Mouse (Mus musculus) C2C12 (cell line): ENCODE measurements around the gene Smim14.

Experiments
- CEBPB ChIP-seq: IDR thresholded peaks from one replicate; pipeline ENCODE4 v1.6.1; 2011; ENCODE audit warnings: low read depth, mild to moderate bottlenecking, control low read depth, moderate library complexity
- CTCF ChIP-seq: IDR thresholded peaks from one replicate; pipeline ENCODE4 v1.5.1; 2011; ENCODE audit not compliant: control insufficient read depth, insufficient read depth, insufficient read length
- FOSL1 ChIP-seq: IDR thresholded peaks from one replicate; pipeline ENCODE4 v1.8.0; 2011; ENCODE audit warnings: mild to moderate bottlenecking, low read length; ENCODE audit not compliant: poor library complexity, insufficient read depth, severe bottlenecking
- MAX ChIP-seq: IDR thresholded peaks from one replicate; pipeline ENCODE4 v1.6.1; 2011; ENCODE audit warnings: mild to moderate bottlenecking, control low read depth
- MYOG ChIP-seq: IDR thresholded peaks from one replicate; pipeline ENCODE4 v1.6.1; 2011; ENCODE audit not compliant: control insufficient read depth, insufficient read length; ENCODE audit errors: extremely low read depth
- USF1 ChIP-seq: IDR thresholded peaks from one replicate; pipeline ENCODE4 v1.6.1; 2011; ENCODE audit warnings: low read depth, mild to moderate bottlenecking, control low read depth, moderate library complexity

- TF ChIP-seq CTCF (no peak), MAX (no peak), MYOG (no peak), USF1 (no peak), CEBPB (no peak), FOSL1 (no peak)
Measured at GRCm38 (mm10) chr5:65557109-65557508, 20.1 kb upstream of the Smim14 start.
